Mouse (Mus musculus) C2C12 (cell line): ENCODE results near the gene Pomgnt2.

ENCODE experiments used
- CEBPB ChIP-seq: IDR thresholded peaks from one replicate; pipeline ENCODE4 v1.6.1; 2011; ENCODE audit warnings: low read depth, mild to moderate bottlenecking, control low read depth, moderate library complexity
- CTCF ChIP-seq: IDR thresholded peaks from one replicate; pipeline ENCODE4 v1.5.1; 2011; ENCODE audit not compliant: control insufficient read depth, insufficient read depth, insufficient read length
- MAX ChIP-seq: IDR thresholded peaks from one replicate; pipeline ENCODE4 v1.6.1; 2011; ENCODE audit warnings: mild to moderate bottlenecking, control low read depth
- USF1 ChIP-seq: IDR thresholded peaks from one replicate; pipeline ENCODE4 v1.6.1; 2011; ENCODE audit warnings: low read depth, mild to moderate bottlenecking, control low read depth, moderate library complexity

GRCm38 (mm10) chr9:122034949-122035348 lies 38.0 kb upstream of the Pomgnt2 start:
- no peak for TF ChIP-seq CTCF
- TF ChIP-seq MAX, result no peak
- TF ChIP-seq USF1, result no peak
- no peak for TF ChIP-seq CEBPB
